Mouse (Mus musculus) C2C12 (cell line): ENCODE measurements at regions not wholly inside any gene's neighbourhood (a gene's known extent, or its start where the extent isn't known, plus 50 kb on each side); places are given as distances from the start of the nearest gene placed in this dataset.
A peak's percentile ranks its signal among the peaks of the same experiment; 100 is the strongest.

ENCODE experiments used
- H3K27me3 ChIP-seq: one replicate; pipeline ENCODE4 v1.6.1; 2011; ENCODE audit not compliant: control insufficient read depth, insufficient read depth, insufficient read length
- H3K36me3 ChIP-seq: one replicate; pipeline ENCODE4 v1.6.1; 2011; ENCODE audit not compliant: control insufficient read depth, insufficient read depth
- H3K4me3 ChIP-seq: one replicate; pipeline ENCODE4 v1.5.1; 2011; ENCODE audit warnings: mild to moderate bottlenecking, control low read depth; ENCODE audit not compliant: poor library complexity, insufficient read depth, severe bottlenecking
- H3K79me2 ChIP-seq: one replicate; pipeline ENCODE4 v1.6.1; 2011; ENCODE audit not compliant: control insufficient read depth, insufficient read depth
- H3K79me3 ChIP-seq: one replicate; pipeline ENCODE4 v1.6.1; 2011; ENCODE audit warnings: low read depth, control low read depth
- H3ac ChIP-seq: one replicate; pipeline ENCODE3; 2011; ENCODE audit warnings: low read depth; ENCODE audit not compliant: control insufficient read depth, insufficient read length
- CEBPB ChIP-seq: IDR thresholded peaks from one replicate; pipeline ENCODE4 v1.6.1; 2011; ENCODE audit warnings: low read depth, mild to moderate bottlenecking, control low read depth, moderate library complexity
- CTCF ChIP-seq: IDR thresholded peaks from one replicate; pipeline ENCODE4 v1.5.1; 2011; ENCODE audit not compliant: control insufficient read depth, insufficient read depth, insufficient read length
- FOSL1 ChIP-seq: IDR thresholded peaks from one replicate; pipeline ENCODE4 v1.8.0; 2011; ENCODE audit warnings: mild to moderate bottlenecking, low read length; ENCODE audit not compliant: poor library complexity, insufficient read depth, severe bottlenecking
- MAX ChIP-seq: IDR thresholded peaks from one replicate; pipeline ENCODE4 v1.6.1; 2011; ENCODE audit warnings: mild to moderate bottlenecking, control low read depth
- MYOD1 ChIP-seq: IDR thresholded peaks from one replicate; pipeline ENCODE4 v1.6.1; 2011; ENCODE audit warnings: low read depth; ENCODE audit not compliant: control insufficient read depth, insufficient read length
- MYOG ChIP-seq: IDR thresholded peaks from one replicate; pipeline ENCODE4 v1.6.1; 2011; ENCODE audit not compliant: control insufficient read depth, insufficient read length; ENCODE audit errors: extremely low read depth
- USF1 ChIP-seq: IDR thresholded peaks from one replicate; pipeline ENCODE4 v1.6.1; 2011; ENCODE audit warnings: low read depth, mild to moderate bottlenecking, control low read depth, moderate library complexity

DNA sequence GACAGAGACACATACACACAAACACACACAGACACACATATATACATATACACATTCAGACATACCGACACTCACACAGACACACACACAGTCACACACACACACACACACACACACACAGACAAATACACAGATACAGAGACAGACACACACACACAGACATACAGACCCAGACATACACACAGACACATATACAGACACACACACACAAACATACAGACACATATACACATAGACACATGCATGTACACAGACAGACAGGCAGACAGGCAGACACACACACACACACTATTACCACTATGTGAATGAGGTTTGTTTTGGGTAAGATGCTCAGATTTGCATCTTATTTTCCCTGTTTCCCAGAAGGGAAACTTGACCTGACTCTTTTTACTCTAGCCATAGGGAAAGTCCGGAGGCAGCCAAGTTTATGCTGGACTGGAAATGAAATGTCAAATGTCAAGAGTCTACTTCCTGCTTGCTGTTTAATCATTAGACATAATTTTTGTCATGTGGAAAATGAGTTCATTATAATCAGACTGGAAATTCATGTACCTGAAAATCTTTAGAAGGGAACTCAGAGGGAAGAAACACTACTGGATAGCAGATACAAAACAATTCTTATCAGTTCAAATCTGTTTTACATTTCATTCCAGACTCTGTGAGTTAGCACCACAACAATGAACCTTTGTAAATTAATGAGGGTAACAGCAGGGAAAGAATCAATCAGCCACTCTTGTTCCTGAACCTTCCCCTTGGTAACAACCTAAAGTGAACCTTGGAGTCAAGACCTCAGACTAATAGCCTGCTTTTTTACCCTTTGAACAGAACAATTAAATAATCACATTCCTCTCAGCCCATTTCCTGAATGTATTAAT lies 651.1 kb downstream of the Gsdmc2 start:
- Histone ChIP-seq H3K79me2 (no peaks in the 10 kb centered on the region), H3K79me3 (no peaks in the 10 kb centered on the region), H3K27me3 (no peaks in the 10 kb centered on the region), H3K36me3 (no peaks in the 10 kb centered on the region), H3K4me3 (no peak overlapping the region), H3ac (no peak overlapping the region)
- TF ChIP-seq USF1: no peak
- no peak for TF ChIP-seq MYOD1
- no peak for TF ChIP-seq MAX
- TF ChIP-seq FOSL1: no peak
- no peak for TF ChIP-seq CTCF
- TF ChIP-seq CEBPB: no peak
- no peak for TF ChIP-seq MYOG

DNA sequence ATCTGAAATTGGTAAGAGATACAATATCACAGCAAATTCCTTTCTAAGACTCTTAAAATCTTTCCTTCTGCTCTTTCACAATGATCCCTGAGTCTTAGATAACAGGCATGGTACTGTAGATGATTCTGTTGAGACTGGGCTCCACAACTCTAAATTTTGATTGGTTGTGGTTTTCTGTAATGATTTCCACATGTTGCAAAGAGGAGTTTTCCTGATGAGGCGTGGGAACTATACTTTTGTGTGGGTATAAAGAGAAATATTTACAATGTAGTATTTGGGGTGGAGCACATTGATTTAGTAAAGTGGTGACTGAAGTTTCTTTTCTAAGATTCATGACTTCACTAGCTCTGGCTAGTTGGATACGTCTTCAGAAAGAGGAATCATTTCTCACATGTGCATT lies 653.2 kb downstream of the Gsdmc2 start:
- Histone ChIP-seq H3K79me3 (no peaks in the 10 kb centered on the region), H3K4me3 (no peak overlapping the region), H3K36me3 (no peaks in the 10 kb centered on the region), H3K79me2 (no peaks in the 10 kb centered on the region), H3K27me3 (no peaks in the 10 kb centered on the region), H3ac (no peak overlapping the region)
- TF ChIP-seq USF1 (no peak), CEBPB (no peak), CTCF (no peak), MYOD1 (no peak), MAX (no peak), FOSL1 (no peak), MYOG (no peak)

DNA sequence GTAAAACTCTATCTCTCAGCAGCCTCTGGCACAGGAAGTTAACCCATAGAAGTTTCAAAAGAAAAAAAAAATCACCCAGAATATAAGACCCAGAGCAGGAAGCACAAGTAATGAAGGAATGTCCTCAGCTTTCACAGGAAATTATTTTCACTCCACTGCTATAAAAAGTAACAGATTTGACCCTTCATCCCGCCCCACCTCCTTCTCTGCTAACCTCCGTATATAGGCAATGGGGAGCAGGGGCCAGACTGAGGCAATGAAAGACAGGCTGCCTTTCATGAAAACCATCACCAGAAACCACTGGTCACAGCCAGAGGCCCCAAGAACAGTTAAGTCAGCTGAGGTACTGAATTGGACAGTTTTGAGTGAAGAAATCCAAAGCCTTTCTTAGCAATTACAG lies 654.9 kb downstream of the Gsdmc2 start:
- no peaks in the 10 kb centered on the region for H3K27me3 ChIP-seq
- no peaks in the 10 kb centered on the region for H3K79me3 ChIP-seq
- no peak overlapping the region for H3ac ChIP-seq
- TF ChIP-seq MYOG (no peak), MAX (no peak), CEBPB (no peak)
- no peaks in the 10 kb centered on the region for H3K36me3 ChIP-seq
- H3K79me2 ChIP-seq: no peaks in the 10 kb centered on the region
- no peak overlapping the region for H3K4me3 ChIP-seq

DNA sequence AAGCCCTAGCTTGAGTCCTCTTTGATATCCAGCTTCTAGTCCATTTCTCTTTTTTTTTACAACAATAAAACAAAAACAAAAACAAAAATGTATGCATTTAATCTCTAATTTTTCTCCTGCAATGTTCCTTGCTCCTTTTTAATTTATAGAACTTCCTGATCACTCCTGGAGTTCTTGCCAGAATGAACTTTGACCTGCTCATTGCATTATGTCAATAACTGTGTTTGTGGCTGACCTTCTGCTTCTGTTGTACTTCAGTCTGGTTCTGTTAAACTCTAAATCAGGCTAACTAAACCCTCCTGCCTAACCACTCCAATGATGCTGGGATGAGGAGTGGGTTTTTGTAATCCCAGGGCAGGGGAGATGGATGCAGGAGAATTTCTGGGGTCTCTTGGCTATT lies 674.0 kb downstream of the Gsdmc2 start:
- Histone ChIP-seq H3K4me3 (no peak overlapping the region), H3ac (no peak overlapping the region), H3K79me3 (no peaks in the 10 kb centered on the region), H3K27me3 (no peaks in the 10 kb centered on the region), H3K79me2 (no peaks in the 10 kb centered on the region), H3K36me3 (no peaks in the 10 kb centered on the region)
- TF ChIP-seq FOSL1 (no peak), MAX (no peak), MYOD1 (no peak), USF1 (no peak), CEBPB (no peak), CTCF (no peak), MYOG (no peak)

DNA sequence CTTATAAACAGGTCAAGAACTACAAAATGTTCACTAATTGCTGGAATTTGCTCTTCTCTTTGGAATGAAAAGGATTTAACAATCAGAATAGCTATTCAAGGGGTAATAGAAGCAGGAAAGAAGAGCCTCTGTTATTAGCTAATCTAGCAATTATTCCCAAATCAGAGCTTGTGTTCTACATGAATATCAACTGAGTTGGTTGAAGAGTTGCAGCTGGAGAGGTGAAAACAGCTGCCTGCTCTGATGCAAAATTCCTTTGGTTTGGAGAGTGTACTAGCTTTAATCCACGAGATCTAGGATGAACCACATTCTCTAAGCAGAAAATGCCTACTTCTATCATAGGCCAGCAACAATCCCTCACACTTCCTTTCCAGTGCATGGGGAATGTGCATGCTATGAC lies 674.8 kb downstream of the Gsdmc2 start:
- Histone ChIP-seq H3K4me3 (no peak overlapping the region), H3K79me2 (no peaks in the 10 kb centered on the region), H3K36me3 (no peaks in the 10 kb centered on the region), H3ac (no peak overlapping the region), H3K27me3 (no peaks in the 10 kb centered on the region), H3K79me3 (no peaks in the 10 kb centered on the region)
- TF ChIP-seq FOSL1: no peak
- no peak for TF ChIP-seq CTCF

DNA sequence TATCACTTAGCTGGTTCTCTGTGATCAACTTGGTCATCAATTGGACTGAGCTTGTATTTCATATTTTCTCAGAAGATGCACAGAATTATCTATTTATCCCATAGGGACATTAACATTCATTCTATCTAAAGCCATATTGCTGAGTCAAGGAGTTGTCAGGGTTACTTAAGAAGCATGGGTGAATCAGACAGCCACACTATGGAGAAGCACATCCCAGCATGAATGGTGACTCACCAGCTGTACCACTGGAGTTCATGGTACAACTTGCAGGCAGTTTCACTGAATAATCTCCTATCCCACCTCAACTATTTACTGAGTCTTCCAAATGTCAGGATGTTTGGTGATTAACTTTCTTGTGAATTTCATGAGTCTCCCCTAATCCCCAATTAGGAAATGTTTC lies 678.6 kb downstream of the Gsdmc2 start:
- Histone ChIP-seq H3K79me2 (no peaks in the 10 kb centered on the region), H3K4me3 (no peak overlapping the region), H3K79me3 (no peaks in the 10 kb centered on the region), H3K27me3 (no peaks in the 10 kb centered on the region), H3ac (no peak overlapping the region), H3K36me3 (no peaks in the 10 kb centered on the region)
- peak; percentile 33 for TF ChIP-seq FOSL1
- no peak for TF ChIP-seq USF1
